Mouse (Mus musculus) telencephalon, adult 2 months (tissue): ENCODE data around the gene Nenf.

Experiments used
- DNase-seq: peaks from one replicate; pipeline ENCODE4 v3.0.0-alpha.2; 2011; ENCODE audit warnings: low read depth, low spot score

Gene Nenf

GRCm38 (mm10) chr1:191317591-191318196 lies at the start of gene Nenf:
Nenf (minus strand) TSS chr1:191318194.
- no peak for DNase-seq

GRCm38 (mm10) chr1:191364477-191364876 lies 46.5 kb upstream of the Nenf start:
- no peak for DNase-seq

- no peak for DNase-seq
These were observed 44.4 kb upstream of the Nenf start for GRCm38 (mm10) chr1:191362412-191362811.

GRCm38 (mm10) chr1:191359478-191359877 lies 41.5 kb upstream of the Nenf start:
- no peak for DNase-seq

- no peak for DNase-seq
These were observed 38.9 kb upstream of the Nenf start for GRCm38 (mm10) chr1:191356936-191357335.

- DNase-seq: no peak
These were observed 35.8 kb upstream of the Nenf start for GRCm38 (mm10) chr1:191353836-191354235.

- peak; percentile 58 for DNase-seq
These were observed 34.9 kb upstream of the Nenf start for GRCm38 (mm10) chr1:191352786-191353488.

GRCm38 (mm10) chr1:191350355-191350754 lies 32.4 kb upstream of the Nenf start:
- no peak for DNase-seq

- no peak for DNase-seq
These were observed 31.6 kb upstream of the Nenf start for GRCm38 (mm10) chr1:191349486-191350037.

- DNase-seq: no peak
These were observed 31.0 kb upstream of the Nenf start for GRCm38 (mm10) chr1:191348996-191349395.

- DNase-seq: no peak
These were observed 30.6 kb upstream of the Nenf start for GRCm38 (mm10) chr1:191348592-191348991.

GRCm38 (mm10) chr1:191347602-191348001 lies 29.6 kb upstream of the Nenf start:
- DNase-seq: no peak

GRCm38 (mm10) chr1:191340530-191340929 lies 22.5 kb upstream of the Nenf start:
- no peak for DNase-seq

- DNase-seq: no peak
These were observed 21.9 kb upstream of the Nenf start for GRCm38 (mm10) chr1:191339876-191340275.

- DNase-seq: no peak
These were observed 16.5 kb upstream of the Nenf start for GRCm38 (mm10) chr1:191334500-191334899.

- DNase-seq: no peak
These were observed 12.4 kb upstream of the Nenf start for GRCm38 (mm10) chr1:191330356-191330755.

GRCm38 (mm10) chr1:191328019-191328441 lies 10.0 kb upstream of the Nenf start:
- no peak for DNase-seq

- no peak for DNase-seq
These were observed 9.3 kb upstream of the Nenf start for GRCm38 (mm10) chr1:191327258-191327657.

GRCm38 (mm10) chr1:191326233-191326882 lies 8.4 kb upstream of the Nenf start:
- DNase-seq: no peak

- peak; percentile 91 for DNase-seq
These were observed 7.8 kb upstream of the Nenf start, which contains the start of gene Tmem206 for GRCm38 (mm10) chr1:191325726-191326232. Tmem206 (plus strand) TSS chr1:191325912.

- no peak for DNase-seq
These were observed 7.0 kb upstream of the Nenf start for GRCm38 (mm10) chr1:191324733-191325590.
